Mouse (Mus musculus) right cerebral cortex, postnatal 10 days (tissue): ENCODE measurements around the gene St8sia4.
"Not testable (repeated sequence)": the region's sequence is repeated elsewhere in the genome, so short reads cannot be mapped to it uniquely, and the experiment has no call there.

Experiments used
- DNase-seq, 2 experiments: peaks; one replicate each; pipeline ENCODE4 v3.0.0; 2021; ENCODE audit warnings: low spot score in 2 of 2

St8sia4 gene

GRCm38 (mm10) chr1:95596825-95597224 is 70.5 kb downstream of the St8sia4 start:
- no peak for DNase-seq

- DNase-seq = no peak
Measured at GRCm38 (mm10) chr1:95591101-95591500, 76.3 kb downstream of the St8sia4 start.

GRCm38 (mm10) chr1:95590108-95590507 is 77.3 kb downstream of the St8sia4 start:
- DNase-seq = peak; percentile 22 to 29

GRCm38 (mm10) chr1:95589471-95589870 is 77.9 kb downstream of the St8sia4 start:
- no peak for DNase-seq

- DNase-seq = no peak
Measured at GRCm38 (mm10) chr1:95583310-95583709, 84.1 kb downstream of the St8sia4 start.

- DNase-seq = no peak
Measured at GRCm38 (mm10) chr1:95582264-95582663, 85.1 kb downstream of the St8sia4 start.

- no peak for DNase-seq
Measured at GRCm38 (mm10) chr1:95572619-95573540, 94.5 kb downstream of the St8sia4 start.

GRCm38 (mm10) chr1:95571106-95571505 is 96.3 kb downstream of the St8sia4 start:
- no peak for DNase-seq

GRCm38 (mm10) chr1:95554556-95554955 is 112.8 kb downstream of the St8sia4 start:
- not testable (repeated sequence) for DNase-seq

- DNase-seq = no peak
Measured at GRCm38 (mm10) chr1:95541460-95541859, 125.9 kb downstream of the St8sia4 start.
